Mouse (Mus musculus): Measurements from ENCODE around the gene Zdhhc8. TPM values are rescaled to one million over a fixed set of nuclear protein-coding genes. Genes with fewer than 3 reads are reported as not detected.
"Not testable (repeated sequence)": the region's sequence is repeated elsewhere in the genome, so short reads cannot be mapped to it uniquely, and the experiment has no call there.

Zdhhc8 gene
- polyA plus RNA-seq, 1 experiment from 2014 or later = 6.8 TPM

- Histone ChIP-seq H3K4me2 (replicated peaks; ENCODE audit: low read depth) (no peak overlapping the region), H3K36me3 (ENCODE audit: control insufficient read depth, insufficient read depth, low read length) (no peaks in the 10 kb centered on the region), H3K9ac (ENCODE audit: low read length) (no peak overlapping the region), H3K27ac (replicated peaks) (no peak overlapping the region), H3K4me1 (replicated peaks; ENCODE audit: control insufficient read depth, insufficient read depth) (peaks cover 7% of the 10 kb centered on the region), H3K4me3 (ENCODE audit: low read depth, low read length) (no peak overlapping the region), H3K9me3 (ENCODE audit: control insufficient read depth, low read length) (no peaks in the 10 kb centered on the region), H3K27me3 (ENCODE audit: control insufficient read depth, insufficient read depth, low read length) (no peaks in the 10 kb centered on the region)
- no peak for TF ChIP-seq CTCF (IDR thresholded peaks at IDR 0.05; ENCODE audit: low read depth)
- no peak for TF ChIP-seq EP300 (optimal IDR thresholded peaks at IDR 0.05)
- 76% methylated on average over 10 of the region's 10 CpGs for WGBS
- ATAC-seq (ENCODE audit: low FRiP score, low TSS enrichment) = no peak
- no peak for DNase-seq (ENCODE audit: low spot score)
Observed at GRCm38 (mm10) chr16:18198365-18199098, 36.4 kb downstream of the Zdhhc8 start.

- TF ChIP-seq EP300 (optimal IDR thresholded peaks at IDR 0.05) (no peak), CTCF (IDR thresholded peaks at IDR 0.05; ENCODE audit: low read depth) (no peak)
- Histone ChIP-seq H3K4me3 (ENCODE audit: low read depth, low read length) (no peak overlapping the region), H3K27me3 (ENCODE audit: control insufficient read depth, insufficient read depth, low read length) (no peaks in the 10 kb centered on the region), H3K4me2 (replicated peaks; ENCODE audit: low read depth) (no peak overlapping the region), H3K9ac (ENCODE audit: low read length) (no peak overlapping the region), H3K4me1 (replicated peaks; ENCODE audit: control insufficient read depth, insufficient read depth) (peaks cover 7% of the 10 kb centered on the region), H3K9me3 (ENCODE audit: control insufficient read depth, low read length) (no peaks in the 10 kb centered on the region), H3K27ac (replicated peaks) (no peak overlapping the region), H3K36me3 (ENCODE audit: control insufficient read depth, insufficient read depth, low read length) (no peaks in the 10 kb centered on the region)
- WGBS = 81% methylated on average over 6 of the region's 6 CpGs
- ATAC-seq (ENCODE audit: low FRiP score, low TSS enrichment) (no peak), DNase-seq (ENCODE audit: low spot score) (no peak)
Observed at GRCm38 (mm10) chr16:18197881-18198280, 37.1 kb downstream of the Zdhhc8 start.

DNA sequence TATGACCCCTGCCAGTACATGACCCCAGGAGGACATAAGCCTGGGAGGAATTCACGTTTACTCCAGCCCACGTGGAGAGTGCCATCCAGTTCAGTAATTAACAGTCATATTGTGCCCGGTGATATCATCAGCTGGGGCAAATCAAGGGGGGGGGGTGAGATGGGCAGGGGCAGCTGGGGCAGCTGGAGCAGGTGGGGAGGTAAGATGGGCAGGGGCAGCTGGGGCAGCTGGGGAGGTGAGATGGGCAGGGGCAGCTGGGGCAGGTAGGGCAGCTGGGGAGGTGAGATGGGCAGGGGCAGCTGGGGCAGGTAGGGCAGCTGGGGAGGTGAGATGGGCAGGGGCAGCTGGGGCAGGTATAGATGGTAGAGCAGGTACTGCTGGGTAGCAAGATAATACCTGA lies 39.4 kb downstream of the Zdhhc8 start:
- 57% methylated on average over 3 of the region's 3 CpGs for WGBS
- not testable (repeated sequence) for H3K36me3 ChIP-seq (ENCODE audit: control insufficient read depth, insufficient read depth, low read length); H3K4me3 ChIP-seq (ENCODE audit: low read depth, low read length); ATAC-seq (ENCODE audit: low FRiP score, low TSS enrichment); DNase-seq (ENCODE audit: low spot score); H3K4me2 ChIP-seq (replicated peaks; ENCODE audit: low read depth); H3K4me1 ChIP-seq (replicated peaks; ENCODE audit: control insufficient read depth, insufficient read depth); H3K9me3 ChIP-seq (ENCODE audit: control insufficient read depth, low read length); H3K9ac ChIP-seq (ENCODE audit: low read length); H3K27me3 ChIP-seq (ENCODE audit: control insufficient read depth, insufficient read depth, low read length)
- peak overlapping the region; percentile 58 for H3K27ac ChIP-seq (replicated peaks)

- Histone ChIP-seq H3K4me2 (replicated peaks; ENCODE audit: low read depth) (no peak overlapping the region), H3K4me1 (replicated peaks; ENCODE audit: control insufficient read depth, insufficient read depth) (peaks cover 7% of the 10 kb centered on the region), H3K9ac (ENCODE audit: low read length) (peak overlapping the region; percentile 18; the same call in 1 of the 2 replicates), H3K4me3 (ENCODE audit: low read depth, low read length) (no peak overlapping the region), H3K9me3 (ENCODE audit: control insufficient read depth, low read length) (no peaks in the 10 kb centered on the region), H3K27ac (replicated peaks) (peak overlapping the region; percentile 74), H3K36me3 (ENCODE audit: control insufficient read depth, insufficient read depth, low read length) (no peaks in the 10 kb centered on the region), H3K27me3 (ENCODE audit: control insufficient read depth, insufficient read depth, low read length) (no peaks in the 10 kb centered on the region)
- TF ChIP-seq EP300 (optimal IDR thresholded peaks at IDR 0.05) (no peak), CTCF (IDR thresholded peaks at IDR 0.05; ENCODE audit: low read depth) (no peak)
- ATAC-seq (ENCODE audit: low FRiP score, low TSS enrichment) (peak; percentile 85), DNase-seq (ENCODE audit: low spot score) (peak; percentile 78)
- 43% methylated on average over 5 of the region's 5 CpGs for WGBS
Observed at GRCm38 (mm10) chr16:18195068-18195467, 39.9 kb downstream of the Zdhhc8 start.

DNA sequence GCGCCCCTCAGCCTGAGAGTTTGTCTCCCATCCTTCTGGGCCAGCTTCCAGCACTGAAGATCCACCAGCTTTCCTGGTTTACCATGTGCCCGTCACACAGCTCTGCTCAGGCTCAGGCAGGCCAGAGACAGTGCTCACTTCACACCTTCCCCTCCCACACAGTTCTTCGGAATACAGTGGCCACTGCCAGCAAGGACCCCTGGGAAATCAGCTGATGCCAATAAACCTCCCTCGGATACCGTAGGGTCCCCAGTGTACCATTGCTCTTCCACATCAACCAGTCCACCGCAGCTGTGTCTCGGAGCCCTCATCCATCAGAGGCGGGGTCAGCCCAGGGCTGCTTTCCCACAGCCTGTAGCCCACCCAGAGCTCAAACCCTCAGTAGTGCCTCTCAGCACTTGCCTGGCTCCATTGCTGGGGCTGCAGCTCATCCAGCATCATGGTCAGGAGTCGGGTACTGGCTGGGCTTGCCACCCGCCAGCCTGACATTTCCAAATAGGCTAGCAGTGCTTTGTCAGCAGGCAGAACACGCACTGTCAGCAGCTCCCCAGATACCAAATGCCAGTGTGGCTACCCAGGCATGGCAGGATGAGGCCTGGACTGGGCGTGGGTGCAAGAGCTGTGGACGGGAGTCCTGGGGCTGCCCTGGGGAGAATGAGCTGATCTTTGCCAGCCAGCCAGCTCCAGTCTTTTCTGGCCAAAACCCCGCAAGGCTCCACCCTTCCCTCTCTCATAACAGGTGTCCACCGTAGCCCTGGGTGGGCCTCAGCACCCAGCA lies 40.5 kb downstream of the Zdhhc8 start:
- ATAC-seq (ENCODE audit: low FRiP score, low TSS enrichment) (peak; percentile 22; the same call in 1 of the 2 replicates), DNase-seq (ENCODE audit: low spot score) (no peak)
- no peaks in the 10 kb centered on the region for H3K36me3 ChIP-seq (ENCODE audit: control insufficient read depth, insufficient read depth, low read length)
- WGBS = 61% methylated on average over 15 of the region's 15 CpGs
- peak overlapping the region; percentile 18; the same call in 1 of the 2 replicates for H3K9ac ChIP-seq (ENCODE audit: low read length)
- H3K9me3 ChIP-seq (ENCODE audit: control insufficient read depth, low read length) = no peaks in the 10 kb centered on the region
- H3K4me1 ChIP-seq (replicated peaks; ENCODE audit: control insufficient read depth, insufficient read depth) = peaks cover 7% of the 10 kb centered on the region
- H3K4me2 ChIP-seq (replicated peaks; ENCODE audit: low read depth) = no peak overlapping the region
- no peak overlapping the region for H3K4me3 ChIP-seq (ENCODE audit: low read depth, low read length)
- no peaks in the 10 kb centered on the region for H3K27me3 ChIP-seq (ENCODE audit: control insufficient read depth, insufficient read depth, low read length)
- H3K27ac ChIP-seq (replicated peaks) = peak overlapping the region; percentile 74
- TF ChIP-seq CTCF (IDR thresholded peaks at IDR 0.05; ENCODE audit: low read depth) (no peak), EP300 (optimal IDR thresholded peaks at IDR 0.05) (no peak)

DNA sequence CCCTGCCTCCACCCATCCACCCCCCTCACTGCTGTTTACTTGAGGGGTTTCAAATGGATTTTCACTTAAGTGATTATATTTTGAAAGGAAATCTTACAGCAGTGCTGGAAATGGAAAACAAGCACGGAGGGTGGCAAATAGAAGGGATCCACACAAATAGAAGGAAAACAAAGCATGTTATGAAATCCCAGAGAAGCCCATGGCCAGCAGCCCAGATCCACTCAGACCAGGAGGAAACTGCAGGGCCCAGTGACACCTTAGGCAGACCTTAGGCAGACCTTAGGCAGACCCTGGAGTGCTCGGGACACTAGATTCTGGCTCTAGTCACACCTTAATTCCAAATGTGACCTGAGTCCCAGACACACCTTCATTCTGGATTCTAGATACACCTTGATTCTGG lies 43.9 kb downstream of the Zdhhc8 start:
- H3K27ac ChIP-seq (replicated peaks) = no peak overlapping the region
- TF ChIP-seq EP300 (optimal IDR thresholded peaks at IDR 0.05) = no peak
- TF ChIP-seq CTCF (IDR thresholded peaks at IDR 0.05; ENCODE audit: low read depth) = no peak
- no peaks in the 10 kb centered on the region for H3K36me3 ChIP-seq (ENCODE audit: control insufficient read depth, insufficient read depth, low read length)
- no peak overlapping the region for H3K4me2 ChIP-seq (replicated peaks; ENCODE audit: low read depth)
- H3K9me3 ChIP-seq (ENCODE audit: control insufficient read depth, low read length) = no peaks in the 10 kb centered on the region
- no peak overlapping the region for H3K9ac ChIP-seq (ENCODE audit: low read length)
- ATAC-seq (ENCODE audit: low FRiP score, low TSS enrichment) (no peak), DNase-seq (ENCODE audit: low spot score) (no peak)
- no peaks in the 10 kb centered on the region for H3K27me3 ChIP-seq (ENCODE audit: control insufficient read depth, insufficient read depth, low read length)
- WGBS = 56% methylated on average over 2 of the region's 2 CpGs
- no peak overlapping the region for H3K4me3 ChIP-seq (ENCODE audit: low read depth, low read length)
- peaks cover 7% of the 10 kb centered on the region for H3K4me1 ChIP-seq (replicated peaks; ENCODE audit: control insufficient read depth, insufficient read depth)

Measured in stomach, postnatal 0 days (tissue).